Mouse (Mus musculus) right cerebral cortex, postnatal 36 days (tissue): ENCODE data around the gene Gbp9.
A peak's percentile ranks its signal among the peaks of the same experiment; 100 is the strongest.
"Not testable (repeated sequence)": the region's sequence is repeated elsewhere in the genome, so short reads cannot be mapped to it uniquely, and the experiment has no call there.

Experiments
- DNase-seq, 2 experiments: peaks; one replicate each; pipeline ENCODE4 v3.0.0; 2022; ENCODE audit warnings: low spot score in 2 of 2, mixed read lengths in 1 of 2

The Gbp9 gene

DNA sequence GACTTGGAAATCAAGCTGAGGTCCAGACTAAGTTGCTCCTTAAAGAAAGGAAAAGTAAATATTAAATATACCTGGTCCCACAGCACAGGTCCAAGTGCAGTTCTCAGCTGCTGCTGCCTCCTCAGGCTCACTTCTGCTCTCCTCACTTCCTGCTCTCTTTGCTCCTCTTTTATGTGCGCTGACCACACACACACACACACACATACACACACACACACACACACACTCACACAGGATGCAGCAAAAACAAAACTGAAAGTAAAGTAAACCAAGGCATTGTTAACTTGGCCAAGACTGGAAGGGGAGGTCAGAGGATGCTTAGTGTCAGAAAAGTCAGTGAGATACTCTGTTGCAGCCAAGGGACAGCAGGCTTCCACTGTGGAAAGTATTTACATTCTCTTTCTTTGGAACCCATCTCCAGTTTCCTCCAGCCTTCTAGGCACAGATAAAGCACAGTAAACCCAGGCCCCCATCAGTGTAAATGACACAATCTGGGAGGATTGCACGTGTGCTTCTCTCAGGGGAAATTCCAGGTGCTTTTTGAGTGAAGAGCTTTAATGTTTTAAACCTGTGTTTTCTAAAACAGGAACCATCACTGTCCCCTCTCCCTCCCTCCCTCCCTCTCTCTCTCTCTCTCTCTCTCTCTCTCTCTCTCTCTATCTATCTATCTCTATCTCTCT lies at the start of gene Gbp9, which contains the start of the genes Gbp8 and Gbp4:
Gene Gbp9 (minus strand): TSS at position 131 of the 680 bp plus-strand sequence.
Gene Gbp8 (minus strand): TSS at position 132 of the 680 bp plus-strand sequence.
Gene Gbp4 (minus strand): TSS at position 178 of the 680 bp plus-strand sequence.
- DNase-seq: not testable (repeated sequence)

DNA sequence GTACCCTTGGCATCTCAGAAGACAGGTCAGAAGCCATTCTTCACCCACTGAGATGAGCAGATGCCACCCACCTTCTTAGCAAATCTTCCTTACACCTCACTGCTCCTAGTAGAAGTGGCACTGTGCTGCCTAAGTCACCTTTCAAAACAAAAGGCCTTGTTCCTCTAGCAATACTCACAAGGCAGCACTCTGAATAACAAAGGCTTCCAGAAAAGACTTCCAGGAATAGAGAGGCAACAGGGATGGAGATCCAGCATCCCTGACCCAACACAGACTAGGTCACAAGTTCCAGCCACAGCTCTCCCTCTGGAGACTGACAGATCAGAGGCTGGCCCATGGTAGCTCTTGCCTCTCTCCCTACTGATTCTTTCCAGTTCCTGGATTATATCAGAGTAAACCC lies 42.1 kb upstream of the Gbp9 start:
- DNase-seq: no peak

DNA sequence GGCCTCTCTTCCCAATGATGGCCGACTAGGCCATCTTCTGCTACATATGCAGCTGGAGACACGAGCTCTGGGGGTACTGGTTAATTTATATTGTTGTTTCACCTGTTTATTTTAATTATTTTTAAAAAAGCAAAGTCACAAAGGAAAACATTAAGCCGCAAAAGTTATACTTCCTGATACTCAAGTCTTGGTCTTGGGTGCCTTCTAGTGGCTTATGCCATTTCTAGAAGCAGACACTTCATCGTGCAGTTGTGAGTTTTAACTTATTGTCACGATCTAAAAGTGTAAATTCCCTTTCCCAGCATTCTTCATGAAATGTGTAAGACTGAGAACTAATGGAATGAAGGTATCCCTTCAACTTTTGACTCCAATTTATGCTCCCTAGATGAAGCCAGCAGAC lies 17.2 kb upstream of the Gbp9 start:
- DNase-seq: no peak

DNA sequence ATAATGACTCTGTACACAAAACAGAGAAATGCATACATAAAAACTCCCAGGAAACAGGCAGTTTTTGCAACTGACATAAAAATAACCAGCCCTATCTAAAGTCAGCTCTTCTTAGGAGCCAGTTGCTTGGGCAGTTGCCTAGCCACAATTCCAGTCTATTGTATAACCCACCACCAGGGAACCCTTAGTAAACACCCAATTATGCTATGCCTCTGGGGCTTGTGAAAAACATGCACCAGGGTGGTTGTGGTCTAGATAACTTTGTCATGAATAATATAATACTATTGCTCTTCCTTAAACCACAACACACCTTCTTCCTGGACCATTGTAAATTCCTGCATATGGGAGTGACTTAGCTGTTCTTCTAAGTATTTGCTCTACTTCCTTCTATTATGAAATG lies 14.7 kb upstream of the Gbp9 start:
- DNase-seq: no peak

DNA sequence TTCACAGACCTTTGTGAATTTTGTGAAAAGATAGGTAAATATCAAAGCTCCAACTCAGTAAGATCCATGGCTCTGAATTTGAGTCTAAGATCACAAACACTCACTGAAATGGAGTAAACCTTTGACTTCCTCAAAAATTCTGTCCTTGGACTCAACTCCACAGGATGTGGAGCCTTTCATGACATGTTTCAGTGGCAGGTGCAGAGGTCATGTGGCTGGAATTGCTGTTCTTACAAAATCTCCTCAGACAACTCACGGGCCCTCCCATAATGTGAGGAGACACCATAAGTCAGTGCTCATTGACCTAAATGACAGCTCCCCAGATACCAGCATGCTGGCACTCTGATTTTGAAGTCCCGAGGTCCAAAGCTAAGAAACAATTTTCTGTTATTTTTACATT lies 8.7 kb upstream of the Gbp9 start:
- not testable (repeated sequence) for DNase-seq

DNA sequence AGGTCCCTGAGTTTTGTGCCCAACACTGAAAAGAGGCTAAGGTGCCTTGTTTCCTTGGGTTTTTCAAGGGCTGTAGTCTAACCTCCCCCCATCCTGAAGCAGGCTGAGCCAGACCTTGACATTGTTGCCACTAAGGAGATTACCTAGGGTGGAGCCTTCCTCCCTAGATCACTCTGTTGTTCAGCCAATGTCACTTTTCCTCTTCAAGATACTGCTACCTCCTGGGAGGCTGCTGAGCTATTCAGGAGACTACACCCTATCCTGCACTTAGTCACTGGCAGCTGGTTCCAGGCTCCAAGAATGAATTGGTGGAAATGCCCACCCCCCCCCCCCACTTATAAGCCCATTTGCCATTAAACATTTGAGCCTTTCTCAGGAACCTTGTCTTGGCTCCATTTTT lies 7.1 kb upstream of the Gbp9 start:
- no peak for DNase-seq

DNA sequence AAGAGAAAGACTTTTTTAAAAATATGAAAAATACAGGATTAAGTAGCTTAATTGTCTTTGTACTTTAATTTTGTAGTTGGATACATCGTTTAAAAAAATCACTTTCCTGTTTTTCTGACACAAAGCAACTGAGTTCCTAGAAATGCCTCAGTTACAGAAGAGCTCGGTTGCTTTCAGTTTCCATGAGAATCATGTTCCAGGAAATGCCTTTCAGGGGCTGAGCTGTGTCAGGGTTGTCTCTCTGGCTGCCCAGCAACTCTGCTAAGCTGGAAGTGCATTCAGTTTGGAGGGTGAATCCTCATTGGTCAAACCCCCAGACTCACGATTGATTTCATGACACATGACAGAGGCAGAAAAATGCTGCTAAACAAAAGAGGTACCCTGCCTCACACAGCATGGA lies 6.4 kb upstream of the Gbp9 start:
- not testable (repeated sequence) for DNase-seq

DNA sequence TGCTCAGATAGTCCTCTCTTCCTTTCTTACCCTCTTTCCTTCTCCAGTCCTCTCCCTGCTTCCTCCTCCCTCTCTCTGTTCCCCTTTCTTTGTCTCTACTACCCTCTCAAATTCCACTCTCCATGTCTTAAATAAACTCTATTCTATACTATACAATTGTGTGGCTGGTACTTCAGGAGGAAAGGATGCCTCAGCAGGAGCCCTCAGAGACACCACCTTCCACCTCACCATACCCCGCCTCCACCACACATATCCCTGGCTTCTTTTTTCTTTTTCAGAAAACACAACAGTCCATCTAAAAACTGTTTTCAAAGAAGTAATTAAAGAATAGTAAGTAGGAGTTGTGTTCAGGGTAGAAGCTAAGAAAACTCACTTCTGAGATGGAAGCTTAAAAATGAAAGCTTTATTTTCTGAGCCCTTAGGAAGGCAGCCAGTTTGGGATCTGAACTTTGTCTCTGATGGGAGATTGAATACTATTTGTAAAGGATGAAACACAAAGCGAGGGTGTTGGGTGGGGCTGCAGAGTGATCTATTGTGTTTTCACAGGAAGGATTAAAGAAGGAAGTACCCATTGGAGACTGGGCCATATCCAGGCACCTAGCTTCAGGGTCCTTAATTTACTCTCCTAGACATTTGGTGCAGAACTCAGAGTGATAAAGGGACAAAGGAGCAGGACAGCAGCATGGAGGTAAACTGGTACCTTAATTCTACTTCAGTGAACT lies 911 bp upstream of the Gbp9 start:
- DNase-seq: not testable (repeated sequence)

DNA sequence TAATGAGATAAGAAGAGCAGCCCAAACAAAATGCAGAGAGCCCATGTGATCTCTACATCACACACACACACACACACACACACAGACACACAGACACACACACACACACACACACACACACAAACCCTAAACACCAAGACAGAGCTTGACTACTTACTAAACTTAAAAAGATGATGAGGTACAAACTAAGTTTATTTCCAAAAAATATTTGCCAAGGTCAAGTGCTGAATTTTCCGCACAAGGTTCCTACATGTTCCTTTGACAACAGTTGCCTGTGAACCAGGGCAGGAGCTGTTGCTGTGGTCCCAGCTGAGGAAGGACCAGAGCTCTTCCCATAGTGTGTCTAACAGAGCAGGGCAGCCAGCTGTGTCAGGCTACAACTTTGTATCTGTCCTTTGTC lies 433 bp downstream of the Gbp9 start:
- no peak for DNase-seq

DNA sequence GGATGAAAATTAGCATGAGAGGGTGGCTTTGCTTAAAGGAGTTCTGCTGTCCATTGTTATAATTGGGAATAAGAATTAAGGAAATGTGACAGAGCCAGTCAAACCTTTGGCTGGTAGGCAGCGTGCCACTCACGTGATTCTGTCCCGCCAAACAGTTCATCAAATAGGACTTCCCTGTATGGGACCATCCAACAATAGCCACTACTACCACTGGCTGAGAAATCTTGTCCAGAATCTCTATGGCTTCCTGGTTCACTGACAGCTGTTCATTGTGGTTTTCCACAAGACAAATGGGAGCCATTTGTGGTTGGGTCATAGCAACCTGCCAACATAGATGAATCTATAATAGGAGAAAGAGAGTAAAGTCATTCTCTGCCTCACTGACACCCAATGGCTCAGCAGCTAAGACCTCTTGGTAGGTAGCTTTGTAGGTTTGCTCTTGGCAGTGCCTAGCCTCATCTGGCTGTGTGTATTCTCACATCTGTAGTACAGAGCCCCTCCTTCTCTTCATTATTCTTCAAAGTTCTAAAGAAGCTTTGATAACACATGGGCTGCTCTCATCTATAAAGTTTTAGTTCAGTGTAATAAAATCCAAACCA lies 2.5 kb downstream of the Gbp9 start:
- not testable (repeated sequence) for DNase-seq

DNA sequence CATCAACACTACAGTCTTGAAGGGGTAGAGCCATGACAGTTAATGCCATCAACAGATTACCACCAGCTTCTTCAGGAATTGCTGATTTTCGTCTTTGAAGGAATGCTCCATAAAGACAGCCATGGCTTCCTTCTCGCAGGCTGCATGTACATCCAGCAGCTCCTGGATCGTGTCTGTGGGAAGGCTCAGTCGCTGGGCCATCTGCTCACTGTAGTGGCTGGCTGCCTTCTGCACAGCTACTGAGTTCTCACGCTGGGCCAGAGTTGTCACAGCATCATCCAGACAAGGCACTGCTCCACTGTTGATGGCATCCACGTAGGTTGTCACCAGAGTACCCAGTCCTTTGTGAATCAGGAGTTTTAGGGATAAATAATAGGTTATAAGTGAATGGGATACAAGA lies 17.6 kb downstream of the Gbp9 start:
- DNase-seq: peak; percentile 12 to 15

DNA sequence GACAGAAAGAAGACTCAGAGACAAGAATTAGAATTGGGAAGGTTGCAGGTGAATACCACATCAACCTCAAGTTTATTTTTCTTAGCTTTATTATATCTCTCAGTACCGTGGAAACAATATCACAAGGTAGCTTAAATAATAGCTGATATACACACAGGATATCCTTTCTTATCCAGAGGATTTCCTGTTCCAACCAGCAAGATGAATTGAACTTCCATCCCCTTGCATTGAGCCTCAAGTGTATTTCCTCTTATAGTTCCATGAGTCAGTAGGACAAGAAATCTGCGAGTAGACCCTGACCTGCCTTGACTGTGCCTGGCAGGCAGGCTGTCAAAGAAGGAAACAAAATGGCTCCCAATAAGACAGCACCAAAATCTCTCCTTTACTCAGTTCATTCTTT lies 23.6 kb downstream of the Gbp9 start:
- DNase-seq: no peak

DNA sequence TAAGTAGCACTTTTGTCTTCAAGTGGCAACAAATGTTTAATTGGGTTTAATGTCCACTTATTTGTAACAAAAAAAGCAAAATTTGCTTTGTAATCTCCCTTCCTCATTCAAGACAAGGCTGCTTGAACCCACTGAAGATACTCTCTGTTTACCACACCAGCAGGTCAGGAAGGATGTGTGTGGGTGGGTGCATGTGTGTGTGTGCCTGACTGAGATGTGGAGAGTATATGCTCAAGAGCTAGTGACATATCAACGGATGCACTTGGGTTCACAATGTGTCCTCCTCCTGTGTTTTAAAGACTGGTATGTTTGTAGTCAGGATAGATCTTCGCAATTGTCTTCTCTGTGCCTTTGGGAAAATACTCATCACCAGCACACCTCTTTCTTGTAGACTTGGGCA lies 24.6 kb downstream of the Gbp9 start:
- DNase-seq: no peak

DNA sequence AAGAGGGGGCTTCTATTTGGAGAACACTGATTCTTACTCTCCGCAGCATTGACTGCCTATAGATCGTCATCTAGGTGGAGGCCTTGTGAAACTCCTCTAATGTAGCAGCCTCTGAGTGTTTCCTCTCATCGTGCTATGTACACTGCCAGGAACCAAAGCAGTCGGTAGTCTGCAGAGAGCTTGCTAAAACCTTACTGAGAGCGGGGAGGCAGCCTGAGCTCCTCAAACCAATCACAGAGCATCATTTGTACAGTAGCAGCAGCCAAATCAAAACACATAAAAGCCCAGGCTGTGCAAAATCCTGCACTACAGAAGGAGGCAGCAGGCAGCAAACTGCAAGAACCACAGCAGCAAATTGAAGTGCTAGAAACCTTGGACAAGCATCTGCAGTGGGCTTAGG lies 25.7 kb downstream of the Gbp9 start:
- no peak for DNase-seq

DNA sequence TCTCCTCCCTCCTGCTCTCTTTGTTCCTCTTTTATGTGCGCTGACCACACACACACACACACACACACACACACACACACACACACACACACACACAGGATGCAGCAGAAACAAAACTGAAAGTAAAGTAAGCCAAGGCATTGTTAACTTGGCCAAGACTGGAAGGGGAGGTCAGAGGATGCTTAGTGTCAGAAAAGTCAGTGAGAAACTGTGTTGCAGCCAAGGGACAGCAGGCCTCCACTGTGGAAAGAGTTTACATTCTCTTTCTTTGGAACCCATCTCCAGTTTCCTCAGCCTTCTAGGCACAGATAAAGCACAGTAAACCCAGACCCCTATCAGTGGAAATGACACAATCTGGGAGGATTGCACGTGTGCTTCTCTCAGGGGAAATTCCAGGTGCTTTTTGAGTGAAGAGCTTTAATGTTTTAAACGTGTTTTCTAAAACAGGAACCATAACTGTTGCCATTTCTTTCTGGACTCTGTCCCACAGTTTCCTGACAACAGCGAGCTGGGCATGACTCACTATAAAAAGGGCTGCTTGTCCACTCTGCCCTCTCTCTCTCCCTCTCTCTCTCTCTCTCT lies 29.0 kb downstream of the Gbp9 start:
- not testable (repeated sequence) for DNase-seq

DNA sequence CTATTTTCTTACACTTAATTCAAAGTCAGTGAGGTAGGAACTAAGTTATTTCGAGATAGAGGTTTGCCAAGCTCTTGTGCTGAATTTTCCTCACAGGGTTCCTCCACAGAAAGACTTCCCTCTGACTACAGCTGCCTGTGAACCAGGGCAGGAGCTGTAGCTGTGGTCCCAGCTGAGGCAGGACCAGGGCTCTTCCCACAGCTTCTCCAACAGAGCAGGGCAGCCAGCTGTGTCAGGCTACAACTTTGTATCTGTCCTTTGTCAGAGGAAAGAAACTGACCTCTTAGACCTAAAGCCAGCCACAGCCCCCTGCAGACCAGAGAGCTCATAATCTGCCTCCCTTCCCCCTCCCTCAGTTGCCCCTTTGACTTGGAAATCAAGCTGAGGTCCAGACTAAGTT lies 29.6 kb downstream of the Gbp9 start:
- not testable (repeated sequence) for DNase-seq

DNA sequence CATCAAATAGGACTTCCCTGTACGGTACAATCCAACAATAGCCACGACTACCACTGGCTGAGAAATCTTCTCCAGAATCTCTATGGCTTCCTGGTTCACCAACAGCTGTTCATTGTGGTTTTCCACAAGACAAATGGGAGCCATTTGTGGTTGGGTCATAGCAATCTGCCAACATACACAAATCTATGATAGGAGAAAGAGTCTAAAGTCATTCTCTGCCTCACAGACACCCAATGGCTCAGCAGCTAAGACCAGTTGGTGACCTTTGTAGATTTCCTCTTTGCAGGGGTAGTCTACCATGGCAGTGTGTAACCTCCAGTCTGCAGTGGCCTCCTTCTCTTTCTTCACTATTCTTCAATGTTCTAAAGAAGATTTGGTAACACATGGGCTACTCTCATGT lies 33.6 kb downstream of the Gbp9 start:
- DNase-seq: not testable (repeated sequence)

DNA sequence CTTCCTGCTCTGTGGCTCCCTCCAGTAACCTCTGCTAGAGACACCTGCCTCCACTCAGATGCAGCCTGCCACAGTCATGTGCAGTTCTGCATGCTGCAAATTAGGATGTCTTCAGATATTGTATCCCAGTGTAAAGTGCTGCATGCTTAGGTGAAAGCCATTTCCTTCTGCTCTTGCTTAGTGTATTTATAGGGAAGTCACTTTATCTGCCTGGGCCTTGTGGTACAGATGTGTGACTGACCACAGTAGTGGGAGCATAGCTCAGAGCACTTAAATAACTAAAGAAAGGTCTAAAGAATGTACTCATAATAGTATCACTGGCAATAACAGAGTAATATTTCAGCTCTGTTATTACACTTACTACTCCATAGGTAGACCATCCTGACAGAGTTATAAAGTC lies 57.4 kb downstream of the Gbp9 start:
- DNase-seq: no peak

DNA sequence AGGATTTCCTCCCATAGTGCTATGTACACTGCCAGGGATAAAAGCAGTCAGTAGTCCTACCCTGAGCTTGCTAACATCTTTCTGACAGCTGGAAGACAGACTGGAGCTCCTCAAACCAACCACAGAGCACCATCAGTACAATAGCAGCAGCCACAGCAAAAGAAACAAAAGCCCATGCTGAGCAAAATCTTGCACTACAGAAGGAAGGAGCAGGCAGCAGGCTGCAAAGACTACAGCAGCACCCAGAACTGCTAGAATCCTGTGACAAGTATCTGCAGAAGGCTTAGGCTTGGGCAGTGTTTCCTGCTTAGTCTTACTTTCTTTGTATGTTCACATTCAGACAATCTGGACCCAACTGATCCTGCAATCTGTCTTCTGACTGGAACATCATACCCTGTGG lies 71.0 kb downstream of the Gbp9 start:
- not testable (repeated sequence) for DNase-seq

DNA sequence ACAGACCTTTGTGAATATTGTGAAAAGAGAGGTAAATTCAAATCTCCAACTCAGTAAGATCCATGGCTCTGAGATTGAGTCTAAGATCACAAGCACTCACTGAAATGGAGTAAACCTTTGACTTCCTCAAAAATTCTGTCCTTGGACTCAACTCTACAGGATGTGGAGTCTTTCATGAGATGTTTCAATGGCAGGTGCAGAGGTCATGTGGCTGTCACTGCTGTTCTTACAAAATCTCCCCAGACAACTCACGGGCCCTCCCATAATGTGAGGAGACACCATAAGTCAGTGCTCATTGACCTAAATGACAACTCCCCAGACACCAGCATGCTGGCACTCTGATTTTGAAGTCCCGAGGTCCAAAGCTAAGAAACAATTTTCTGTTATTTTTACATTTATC lies 74.9 kb downstream of the Gbp9 start:
- DNase-seq: not testable (repeated sequence)

DNA sequence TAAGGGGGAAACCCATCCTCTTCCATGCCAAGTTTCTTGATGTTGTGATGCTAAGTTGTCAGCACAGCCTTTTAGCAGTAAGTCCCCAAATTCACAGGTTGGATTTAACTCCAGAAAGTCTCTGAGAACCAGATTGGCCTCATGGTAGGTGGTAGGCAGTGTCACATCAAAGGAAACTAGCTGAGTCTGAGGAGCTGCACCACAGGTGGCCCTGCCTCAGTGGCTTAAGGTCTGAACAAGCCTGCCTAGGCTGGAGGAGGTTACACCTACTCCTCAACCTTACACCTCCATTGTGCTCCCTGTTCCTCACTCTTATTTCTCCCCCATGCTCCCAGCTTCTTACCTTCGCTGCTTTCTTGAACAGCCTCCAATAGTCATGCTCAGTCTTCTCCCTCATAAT lies 76.0 kb downstream of the Gbp9 start:
- DNase-seq: no peak

DNA sequence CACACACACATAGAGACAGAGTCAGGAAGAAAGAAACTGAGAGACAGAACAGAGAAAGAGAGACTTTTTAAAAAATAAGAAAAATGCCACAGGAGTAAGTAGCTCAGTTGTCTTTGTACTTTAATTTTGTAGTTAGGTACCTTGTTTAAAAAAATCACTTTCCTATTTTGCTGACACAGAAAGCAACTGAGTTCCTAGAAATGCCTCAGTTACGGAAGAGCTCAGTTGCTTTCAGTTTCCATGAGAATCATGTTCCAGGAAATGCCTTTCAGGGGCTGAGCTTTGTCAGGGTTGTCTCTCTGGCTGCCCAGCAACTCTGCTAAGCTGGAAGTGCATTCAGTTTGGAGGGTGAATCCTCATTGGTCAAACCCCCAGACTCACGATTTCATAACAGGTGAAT lies 76.9 kb downstream of the Gbp9 start:
- not testable (repeated sequence) for DNase-seq

DNA sequence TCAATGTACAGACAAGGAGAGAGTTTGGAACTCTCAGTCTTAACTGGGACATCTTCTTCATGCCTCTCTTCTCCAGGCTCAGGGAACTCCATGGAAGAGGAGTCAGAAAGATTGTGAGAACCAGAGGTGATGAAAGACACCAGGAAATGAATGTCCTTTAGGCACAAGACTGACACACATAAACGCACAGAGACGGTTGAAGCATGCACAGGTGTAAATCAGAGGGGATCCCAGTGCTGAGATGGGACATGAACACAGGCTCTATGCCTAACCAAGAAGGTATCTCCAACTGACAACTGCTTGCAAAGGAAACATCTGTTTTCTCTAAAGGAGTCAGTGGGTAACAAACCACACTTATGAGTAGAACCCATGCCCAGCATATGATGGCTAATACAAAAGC lies 79.1 kb downstream of the Gbp9 start:
- DNase-seq: no peak
